Mouse (Mus musculus) cerebellum, postnatal 36 days (tissue): ENCODE measurements around the gene Gm4767.
"Not testable (repeated sequence)": the region's sequence is repeated elsewhere in the genome, so short reads cannot be mapped to it uniquely, and the experiment has no call there.

Experiments
- DNase-seq, 2 experiments: peaks; one replicate each; pipeline ENCODE4 v3.0.0; 2021 to 2022; ENCODE audit warnings: mixed read lengths in 2 of 2

The Gm4767 gene

GRCm38 (mm10) chr10:81811899-81812298 lies at the start of gene Gm4767:
Gene Gm4767 (plus strand): TSS chr10:81812186.
- peak in 1 of 2 experiments; percentile 1 for DNase-seq

GRCm38 (mm10) chr10:81770506-81771403 lies 41.2 kb upstream of the Gm4767 start, which contains the start of gene Gm3055:
Gene Gm3055 (minus strand): TSS chr10:81771161.
- DNase-seq = not testable (repeated sequence)

GRCm38 (mm10) chr10:81771404-81771777 lies 40.6 kb upstream of the Gm4767 start:
- not testable (repeated sequence) for DNase-seq

GRCm38 (mm10) chr10:81846219-81846618 lies 34.2 kb downstream of the Gm4767 start:
- DNase-seq = not testable (repeated sequence)

GRCm38 (mm10) chr10:81863409-81864407 lies 51.7 kb downstream of the Gm4767 start, which contains the start of gene Gm32687:
Gene Gm32687 (plus strand): TSS chr10:81863934.
- DNase-seq = peak; percentile 1 to 5
